Mouse (Mus musculus): ENCODE measurements at regions not wholly inside any gene's neighbourhood (a gene's known extent, or its start where the extent isn't known, plus 50 kb on each side); places are given as distances from the start of the nearest gene placed in this dataset.

DNA sequence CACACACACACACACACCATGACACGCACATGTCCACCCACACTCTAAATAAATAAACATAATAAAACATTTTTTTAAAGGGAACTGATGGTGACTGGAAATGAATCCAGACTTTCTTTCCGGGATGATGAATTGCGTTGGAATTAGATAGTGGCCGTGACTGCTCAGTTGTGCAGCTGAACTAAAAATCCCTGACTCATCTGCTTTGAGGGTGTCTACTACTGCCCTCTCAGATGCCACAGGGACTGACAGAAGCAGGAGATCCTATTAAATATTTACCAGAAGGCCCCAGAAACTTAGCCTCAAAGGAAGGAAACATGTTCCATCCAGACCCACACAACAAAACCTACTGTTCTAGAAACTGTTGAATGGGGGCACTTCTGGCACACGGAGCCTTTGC, 65.7 kb downstream of the Polr2m start:
- in situ Hi-C loops (cut with MboI, MseI) = no loop called here

DNA sequence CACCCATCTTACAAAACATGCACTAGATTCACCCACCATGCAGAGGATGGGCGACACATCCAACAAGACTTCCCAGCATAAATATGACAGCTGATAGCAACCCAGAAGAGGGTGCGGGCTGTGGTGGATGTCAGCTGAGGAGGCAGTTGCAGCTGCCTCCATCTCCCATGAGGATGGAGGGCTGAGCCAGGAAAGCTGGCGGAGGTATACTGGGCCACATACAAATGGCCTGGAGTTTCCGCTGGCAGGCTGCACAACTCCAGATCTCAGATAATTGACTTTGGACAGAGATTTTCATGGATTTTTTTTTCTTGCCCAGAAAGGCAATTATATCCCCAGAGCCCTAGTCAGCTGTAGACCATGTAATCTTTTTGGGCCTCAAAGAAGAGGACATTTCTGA, 67.2 kb downstream of the Polr2m start:
- in situ Hi-C loops (cut with MboI, MseI) = no loop called here

DNA sequence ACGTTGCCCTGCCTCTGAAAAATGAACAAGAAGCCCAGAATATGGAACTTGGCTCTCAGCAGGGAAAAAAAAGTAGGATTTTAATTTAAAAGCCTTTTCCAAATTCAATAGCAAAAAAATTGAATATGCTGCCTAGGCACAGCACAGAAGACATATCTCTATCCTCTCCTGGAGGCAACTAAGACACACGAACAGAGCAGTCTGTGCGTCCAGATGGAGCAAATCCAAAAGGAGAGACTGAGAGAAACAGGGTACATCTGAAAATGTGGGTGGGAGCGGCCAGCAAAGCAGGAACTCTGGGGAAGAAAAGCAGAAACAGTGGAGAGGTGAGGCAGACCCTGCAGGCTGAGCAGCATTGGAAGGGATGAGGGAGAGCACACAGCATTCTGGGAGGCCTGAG, 68.5 kb downstream of the Polr2m start:
- in situ Hi-C loops (cut with MboI, MseI) = no loop called here

GRCm38 (mm10) chr9:71411171-71411570, 74.6 kb downstream of the Polr2m start:
- in situ Hi-C loops (cut with MboI, MseI) = no loop called here

DNA sequence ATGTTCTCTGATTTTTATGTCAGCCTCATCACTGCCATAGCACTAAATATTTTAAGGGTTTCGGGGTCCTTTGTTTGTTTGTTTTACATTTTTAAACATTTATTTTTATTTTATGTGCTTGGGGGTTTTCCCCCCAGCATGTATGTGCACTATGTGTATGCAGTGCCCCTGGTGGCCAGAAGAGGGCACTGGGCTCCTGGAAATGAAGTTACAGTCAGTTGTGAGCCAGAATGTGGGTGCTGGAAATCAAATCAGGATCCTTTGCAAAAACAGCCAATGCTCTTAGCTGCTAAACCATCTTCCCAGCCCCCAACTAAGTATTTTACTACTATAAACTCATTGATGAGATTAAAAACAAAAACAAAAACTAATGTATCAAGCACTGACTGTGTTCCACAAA, 75.8 kb downstream of the Polr2m start:
- in situ Hi-C loops (cut with MboI, MseI) = loop anchor here (5.0 kb wide), 1 partner anchor 47 kb away; no protein-coding TSS in a partner anchor

DNA sequence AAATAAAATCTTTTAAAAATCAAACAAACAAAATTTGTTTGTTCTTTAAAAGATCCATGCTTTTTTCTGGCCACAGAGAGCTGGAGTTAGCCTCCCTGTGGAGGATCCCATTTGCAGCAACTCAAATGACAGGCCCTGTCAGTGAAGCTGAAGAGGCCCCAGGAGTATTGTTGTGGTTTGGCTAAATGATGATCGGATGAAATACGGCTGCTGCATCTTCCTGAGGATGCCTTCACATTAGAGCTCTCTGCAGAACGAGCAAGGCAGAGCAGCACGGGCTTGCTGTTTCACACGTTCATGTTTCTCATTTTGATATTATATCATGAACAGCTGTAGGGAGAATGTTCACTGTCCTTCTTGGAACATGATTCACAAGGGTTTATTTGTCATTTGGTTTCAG, 76.8 kb downstream of the Polr2m start:
- in situ Hi-C loops (cut with MboI, MseI) = loop anchor here (5.0 kb wide), 1 partner anchor 48 kb away; no protein-coding TSS in a partner anchor

DNA sequence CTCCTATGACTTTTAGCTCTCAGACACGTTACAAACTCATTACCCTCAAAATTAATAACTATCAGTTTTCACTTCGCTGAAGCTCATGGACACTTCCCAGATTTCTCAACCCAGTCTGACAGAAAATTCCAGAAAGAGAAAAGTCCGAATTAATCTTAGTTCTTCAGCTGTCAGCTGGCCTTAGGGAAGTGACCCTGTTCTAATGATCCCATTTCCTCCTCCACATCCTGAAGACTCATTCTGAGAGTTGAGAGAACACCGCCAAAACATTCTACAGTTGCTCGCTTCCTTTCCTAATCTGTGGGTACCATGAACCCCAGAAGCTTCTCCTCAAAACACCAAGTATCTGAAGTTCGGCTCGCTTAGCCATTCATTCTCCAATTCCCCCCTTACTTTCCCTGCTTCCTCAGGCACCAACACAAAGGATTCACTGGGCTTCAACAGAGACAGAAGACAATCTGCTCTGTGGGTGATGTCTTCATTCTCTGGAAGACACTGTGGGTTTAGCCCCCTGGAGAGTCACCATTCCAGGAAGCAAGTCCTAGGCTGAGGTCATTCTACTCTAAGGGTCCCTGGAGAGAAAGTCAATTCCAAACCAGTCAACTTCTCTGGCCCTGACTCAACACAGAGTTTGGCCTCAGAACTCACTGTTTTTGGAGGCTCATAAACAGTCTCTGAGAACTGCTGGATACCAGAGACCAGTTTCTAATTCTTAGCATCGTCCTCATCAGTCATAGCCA, 81.2 kb downstream of the Polr2m start:
- in situ Hi-C loops (cut with MboI, MseI) = loop anchor here (5.0 kb wide), 1 partner anchor 53 kb away; no protein-coding TSS in a partner anchor

DNA sequence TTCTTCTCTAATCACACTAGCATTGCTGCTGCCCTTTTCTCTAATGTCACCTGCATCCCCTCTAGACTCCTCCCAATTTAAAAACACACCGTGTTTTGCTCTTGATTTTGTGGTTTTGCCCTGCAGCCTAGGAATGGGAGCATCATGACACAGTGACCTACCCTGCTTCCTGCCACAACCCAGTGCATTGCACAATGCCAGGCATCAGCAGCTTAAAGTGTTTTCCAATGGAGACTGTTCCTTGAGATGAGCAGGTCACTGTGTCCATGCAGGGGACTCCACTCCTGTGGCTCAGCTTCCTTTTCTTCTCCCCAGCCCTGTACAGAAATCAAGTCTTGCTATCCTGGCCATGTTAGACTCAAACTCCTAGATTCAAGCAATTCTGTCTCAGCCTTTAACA, 84.1 kb downstream of the Polr2m start:
- in situ Hi-C loops (cut with MboI, MseI) = no loop called here

- in situ Hi-C loops (cut with MboI, MseI) = no loop called here
Measured at GRCm38 (mm10) chr9:71399346-71399745, 86.4 kb downstream of the Polr2m start.

DNA sequence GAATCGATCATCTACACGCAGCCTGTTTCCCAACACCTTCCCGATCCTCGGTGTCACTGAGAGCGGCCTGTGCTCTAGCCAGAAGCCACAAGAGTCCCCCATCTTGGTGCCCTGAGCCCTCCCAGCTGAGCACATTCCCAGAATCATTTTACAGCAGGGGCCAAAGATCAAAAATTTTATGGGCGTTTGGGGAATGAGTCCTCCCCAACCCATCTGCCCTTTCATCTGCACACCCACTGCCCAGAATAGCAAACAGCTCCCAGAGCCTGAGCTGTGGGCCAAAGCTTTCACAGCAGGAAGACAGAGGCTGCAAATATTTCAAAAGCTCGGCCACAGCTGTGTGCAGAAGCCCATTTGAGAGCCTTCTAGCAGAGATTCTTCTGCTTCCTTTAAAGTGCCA, 89.0 kb downstream of the Polr2m start:
- in situ Hi-C loops (cut with MboI, MseI) = no loop called here

- in situ Hi-C loops (cut with MboI, MseI) = no loop called here
Measured at GRCm38 (mm10) chr9:71390221-71390620, 95.5 kb downstream of the Polr2m start.

GRCm38 (mm10) chr9:71387426-71387825, 98.3 kb downstream of the Polr2m start:
- in situ Hi-C loops (cut with MboI, MseI) = no loop called here

DNA sequence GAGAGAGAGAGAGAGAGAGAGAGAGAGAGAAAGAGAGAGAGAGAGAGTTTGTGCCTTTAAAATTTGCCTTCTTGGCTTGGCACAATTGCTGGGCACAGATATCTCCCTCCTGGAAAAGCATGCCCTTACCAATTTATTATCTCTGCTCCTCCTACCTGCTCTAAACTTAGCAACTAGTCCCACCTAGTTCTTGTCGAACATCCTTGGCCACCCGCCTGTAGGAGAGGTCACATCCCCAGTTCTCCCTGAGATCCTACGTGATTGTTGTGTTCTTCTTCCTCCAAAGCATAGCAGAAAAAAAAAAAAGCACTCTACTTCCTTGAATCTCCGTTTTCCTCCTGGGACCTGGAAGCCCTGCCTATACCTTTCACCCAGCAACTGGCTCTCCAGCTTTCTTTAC, 101.8 kb downstream of the Polr2m start:
- in situ Hi-C loops (cut with MboI, MseI) = no loop called here

DNA sequence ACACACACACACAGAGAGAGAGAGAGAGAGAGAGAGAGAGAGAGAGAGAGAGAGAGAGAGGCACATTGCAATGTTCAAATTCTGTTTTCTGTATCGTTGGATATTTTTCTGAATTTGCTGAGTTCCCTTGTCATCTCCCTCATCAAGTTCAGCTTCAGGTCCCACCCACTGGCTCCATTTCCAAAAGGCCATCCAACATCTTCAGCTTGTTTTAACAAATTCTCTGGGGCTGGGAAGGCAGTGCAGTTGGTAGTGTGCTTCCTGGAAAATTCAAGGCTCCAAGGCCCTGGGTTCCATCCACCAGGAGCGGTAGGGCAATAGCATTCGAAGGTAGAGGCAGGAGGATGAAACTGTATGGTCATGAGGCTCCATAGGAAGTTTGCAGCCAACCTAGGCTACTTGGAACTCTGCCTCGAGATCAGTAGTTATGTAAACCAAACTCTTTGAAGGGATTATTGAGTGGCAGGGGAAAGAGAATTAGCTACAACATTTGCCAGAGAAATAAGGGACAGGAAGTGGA, 105.9 kb downstream of the Polr2m start:
- in situ Hi-C loops (cut with MboI, MseI) = no loop called here

DNA sequence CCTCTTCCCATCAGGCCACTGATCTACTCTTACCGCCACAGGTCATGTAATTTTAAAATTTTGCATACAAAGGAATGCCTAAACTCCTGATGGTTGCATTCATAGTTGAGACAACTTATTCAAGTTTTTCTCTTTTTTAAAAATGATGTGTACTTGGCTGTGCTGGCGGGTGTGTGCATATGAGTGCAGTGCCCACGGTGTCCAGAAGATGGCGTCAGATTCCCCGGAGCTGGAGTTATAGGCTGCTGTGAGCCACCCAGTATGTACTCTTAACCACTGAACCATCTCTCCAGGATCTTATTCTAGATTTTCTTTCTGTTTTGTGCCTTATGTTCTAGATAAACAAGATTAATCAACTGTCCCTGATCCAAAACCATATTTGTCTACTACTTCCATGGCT, 116.0 kb downstream of the Polr2m start:
- in situ Hi-C loops (cut with MboI, MseI) = no loop called here

DNA sequence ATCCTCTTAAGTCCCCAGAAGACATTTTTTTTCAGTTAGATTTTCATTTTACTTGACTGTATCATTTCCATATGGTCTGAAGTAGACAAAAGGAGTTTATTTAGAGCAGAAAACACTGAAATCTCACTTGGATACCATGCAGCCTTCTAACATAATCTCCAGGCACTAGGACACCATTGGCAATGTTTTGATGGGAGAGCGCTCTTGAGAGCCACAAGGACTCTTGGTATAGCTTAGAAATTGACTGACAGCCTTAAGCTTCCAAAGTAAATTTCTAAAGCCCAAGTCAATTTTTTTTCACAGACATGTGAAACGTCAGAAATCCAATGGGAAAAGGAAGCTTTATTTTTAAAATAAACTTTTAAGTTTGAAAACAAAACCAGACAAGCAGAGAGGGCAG, 116.5 kb downstream of the Polr2m start:
- in situ Hi-C loops (cut with MboI, MseI) = no loop called here

GRCm38 (mm10) chr9:71366573-71366972, 119.2 kb downstream of the Polr2m start:
- in situ Hi-C loops (cut with MboI, MseI) = no loop called here

DNA sequence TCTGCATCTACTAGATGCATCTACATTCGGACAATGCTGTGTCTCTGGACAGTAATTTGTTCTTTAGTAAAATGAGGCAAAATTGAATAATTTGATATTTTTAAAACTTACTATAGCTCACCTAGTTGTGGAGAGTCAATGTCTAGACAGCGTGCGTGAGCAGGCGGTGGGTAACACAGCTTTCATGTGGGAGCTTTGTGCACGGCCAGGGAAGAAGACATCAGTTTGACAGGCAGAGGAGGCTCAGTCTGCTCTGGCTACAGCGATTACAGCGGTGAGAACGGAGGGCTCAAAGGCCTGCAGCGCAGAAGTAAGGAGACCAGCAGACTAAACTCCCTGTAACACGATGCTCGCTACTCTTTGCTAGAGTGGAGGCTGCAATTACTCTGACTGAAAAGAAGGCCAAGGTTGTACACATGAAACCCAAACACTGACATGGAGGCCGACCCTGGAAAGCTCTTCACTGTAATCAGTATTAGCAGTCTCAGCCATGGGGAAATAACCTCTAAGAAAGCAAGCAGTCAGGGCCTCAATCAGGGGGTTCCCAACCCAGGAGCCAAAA, 120.5 kb downstream of the Polr2m start:
- in situ Hi-C loops (cut with MboI, MseI) = no loop called here

GRCm38 (mm10) chr9:71364047-71364665, 121.6 kb downstream of the Polr2m start:
- in situ Hi-C loops (cut with MboI, MseI) = no loop called here

GRCm38 (mm10) chr9:71362401-71362800, 123.3 kb downstream of the Polr2m start:
- in situ Hi-C loops (cut with MboI, MseI) = no loop called here

DNA sequence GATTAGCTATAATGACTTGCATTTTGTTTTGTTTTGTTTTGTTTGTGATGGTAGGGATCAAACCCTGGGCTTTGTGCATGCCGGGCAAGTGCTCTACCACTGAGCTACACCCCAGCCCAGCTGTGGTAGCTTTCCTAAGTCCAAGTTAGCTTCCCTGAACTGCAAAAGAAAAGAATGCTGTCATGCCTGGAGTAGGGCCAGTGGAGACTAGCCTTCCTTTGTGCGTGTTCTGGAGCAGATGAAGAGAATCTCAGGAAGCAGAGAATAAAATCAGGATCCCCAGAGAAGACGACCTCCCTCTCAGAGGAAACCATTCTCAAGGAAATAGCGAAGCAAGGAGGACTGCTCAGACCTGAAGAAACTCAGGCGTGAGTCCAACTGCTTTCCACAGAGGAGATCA, 123.8 kb downstream of the Polr2m start:
- in situ Hi-C loops (cut with MboI, MseI) = no loop called here

DNA sequence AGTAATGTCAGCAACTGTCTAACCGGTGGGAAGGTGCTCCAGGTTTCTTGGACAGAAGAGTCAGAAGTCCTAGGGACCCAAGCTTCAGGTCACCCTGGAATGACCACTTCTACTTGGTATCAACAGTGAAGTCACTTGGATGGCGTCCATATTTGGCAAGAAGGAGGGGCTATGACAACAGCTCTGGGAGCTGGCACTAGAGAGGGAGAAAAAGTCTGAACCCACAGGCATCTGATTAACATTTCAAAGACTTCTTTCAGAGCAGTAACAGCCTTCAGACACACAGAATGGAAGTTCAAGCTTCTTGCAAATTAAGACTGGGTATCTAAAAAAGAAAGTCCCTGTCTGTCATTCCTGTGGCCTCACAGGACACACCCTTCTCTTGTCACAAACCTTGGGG, 124.4 kb downstream of the Polr2m start:
- in situ Hi-C loops (cut with MboI, MseI) = no loop called here

GRCm38 (mm10) chr9:71360676-71361075, 125.1 kb downstream of the Polr2m start:
- in situ Hi-C loops (cut with MboI, MseI) = no loop called here
